Mouse (Mus musculus) frontal cortex, postnatal 36 days (tissue): ENCODE data around the gene 2310007B03Rik.

ENCODE experiments used
- DNase-seq, 2 experiments: peaks; one replicate each; pipeline ENCODE4 v3.0.0; 2022; ENCODE audit warnings: low spot score in 2 of 2

The 2310007B03Rik gene

DNA sequence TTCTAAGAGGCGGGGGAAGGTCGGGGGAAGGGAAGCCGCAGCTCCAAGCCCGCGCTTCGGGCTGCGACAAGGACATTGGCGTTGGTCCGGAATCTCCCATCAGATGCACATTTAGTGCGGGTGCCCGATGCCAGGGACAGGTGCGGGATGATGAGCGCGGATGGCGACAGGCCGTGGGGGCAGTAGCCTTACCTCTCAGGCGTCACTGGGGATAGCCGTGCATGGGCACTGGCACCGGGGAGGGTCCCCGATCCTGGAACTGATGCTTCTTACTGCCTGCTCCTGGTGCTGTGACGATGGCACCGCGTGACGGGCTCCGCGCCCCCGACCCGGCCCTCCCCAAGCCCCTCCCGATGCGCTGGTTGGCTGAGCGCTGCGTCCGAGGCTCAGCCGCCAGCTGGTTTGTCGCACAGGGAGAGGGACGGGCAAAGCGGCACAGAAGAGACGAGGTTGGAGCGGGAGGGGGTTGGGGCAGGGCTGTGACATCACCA, 59.1 kb downstream of the 2310007B03Rik start, which contains the start of gene Kif1a:
Gene Kif1a, minus strand, starts transcription at position 381 of the 491 bp plus-strand sequence.
- DNase-seq, result peak; percentile 92 to 94
